Mouse (Mus musculus): ENCODE data around the gene Frrs1. TPM values are rescaled to one million over a fixed set of nuclear protein-coding genes. Genes with fewer than 3 reads are reported as not detected.
A peak's percentile ranks its signal among the peaks of the same experiment; 100 is the strongest.

Gene Frrs1
- total and polyA plus RNA-seq, 2 experiments from 2014 or later = 3.2 to 9.9 TPM

DNA sequence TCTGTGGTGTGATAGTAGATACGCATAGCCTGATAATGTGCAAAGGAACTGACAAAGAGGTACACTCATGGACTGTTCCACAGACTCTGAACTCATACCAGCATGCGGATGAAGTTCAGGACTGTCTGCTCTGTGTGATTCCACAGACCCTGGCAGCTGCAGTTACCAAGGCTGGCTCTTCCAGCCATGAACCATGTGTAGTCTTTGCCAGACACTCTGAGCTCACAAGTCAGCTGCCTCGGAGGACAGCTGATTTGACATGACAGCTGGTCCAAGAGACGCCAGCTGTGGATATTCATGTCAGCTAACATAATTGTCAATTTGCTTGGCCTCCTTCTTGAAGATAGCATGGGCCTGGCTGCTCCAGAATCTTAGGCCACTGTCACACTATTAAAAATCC, 69.7 kb downstream of the Frrs1 start:
- Histone ChIP-seq H3K4me2 (ENCODE audit: low read depth, low read length) (no peak overlapping the region), H3K4me3 (ENCODE audit: low read depth, low read length) (no peak overlapping the region), H3K9ac (replicated peaks; ENCODE audit: low read depth, low read length) (no peak overlapping the region), H3K4me1 (ENCODE audit: control insufficient read depth, insufficient read depth) (peaks cover 7% of the 10 kb centered on the region; the same call in 1 of the 2 replicates), H3K9me3 (replicated peaks; ENCODE audit: control insufficient read depth, low read length) (no peaks in the 10 kb centered on the region), H3K27ac (ENCODE audit: low read depth) (peak overlapping the region; percentile 20; the same call in 1 of the 2 replicates), H3K36me3 (replicated peaks; ENCODE audit: control insufficient read depth, insufficient read depth, low read length) (peaks cover 21% of the 10 kb centered on the region), H3K27me3 (ENCODE audit: control insufficient read depth, insufficient read depth, low read length) (no peaks in the 10 kb centered on the region)
- ATAC-seq (ENCODE audit: insufficient read depth, low read depth) = peak; percentile 60; the same call in 1 of the 2 replicates
- WGBS = 56% methylated on average over 4 of the region's 4 CpGs
- TF ChIP-seq EP300 (IDR thresholded peaks at IDR 0.05; ENCODE audit: low read depth) (no peak), CTCF (IDR thresholded peaks at IDR 0.05; ENCODE audit: low read depth) (no peak)
- no peak for DNase-seq (ENCODE audit: low spot score)

GRCm38 (mm10) chr3:116933158-116933557, 73.9 kb downstream of the Frrs1 start:
- no peak overlapping the region for H3K4me2 ChIP-seq (ENCODE audit: low read depth, low read length)
- DNase-seq (ENCODE audit: low spot score) (no peak), ATAC-seq (ENCODE audit: insufficient read depth, low read depth) (no peak)
- H3K4me3 ChIP-seq (ENCODE audit: low read depth, low read length) = no peak overlapping the region
- no peak overlapping the region for H3K27ac ChIP-seq (ENCODE audit: low read depth)
- peaks cover 7% of the 10 kb centered on the region; the same call in 1 of the 2 replicates for H3K4me1 ChIP-seq (ENCODE audit: control insufficient read depth, insufficient read depth)
- no peak overlapping the region for H3K9ac ChIP-seq (replicated peaks; ENCODE audit: low read depth, low read length)
- H3K9me3 ChIP-seq (replicated peaks; ENCODE audit: control insufficient read depth, low read length) = 0 out of 2 replicates have a peak, but pooled peaks cover 1% of the 10 kb centered on the region
- WGBS = 92% methylated on average over 1 of the region's 1 CpGs
- H3K36me3 ChIP-seq (replicated peaks; ENCODE audit: control insufficient read depth, insufficient read depth, low read length) = peaks cover 6% of the 10 kb centered on the region; the same call in 1 of the 2 replicates
- TF ChIP-seq EP300 (IDR thresholded peaks at IDR 0.05; ENCODE audit: low read depth) (no peak), CTCF (IDR thresholded peaks at IDR 0.05; ENCODE audit: low read depth) (no peak)
- no peaks in the 10 kb centered on the region for H3K27me3 ChIP-seq (ENCODE audit: control insufficient read depth, insufficient read depth, low read length)

DNA sequence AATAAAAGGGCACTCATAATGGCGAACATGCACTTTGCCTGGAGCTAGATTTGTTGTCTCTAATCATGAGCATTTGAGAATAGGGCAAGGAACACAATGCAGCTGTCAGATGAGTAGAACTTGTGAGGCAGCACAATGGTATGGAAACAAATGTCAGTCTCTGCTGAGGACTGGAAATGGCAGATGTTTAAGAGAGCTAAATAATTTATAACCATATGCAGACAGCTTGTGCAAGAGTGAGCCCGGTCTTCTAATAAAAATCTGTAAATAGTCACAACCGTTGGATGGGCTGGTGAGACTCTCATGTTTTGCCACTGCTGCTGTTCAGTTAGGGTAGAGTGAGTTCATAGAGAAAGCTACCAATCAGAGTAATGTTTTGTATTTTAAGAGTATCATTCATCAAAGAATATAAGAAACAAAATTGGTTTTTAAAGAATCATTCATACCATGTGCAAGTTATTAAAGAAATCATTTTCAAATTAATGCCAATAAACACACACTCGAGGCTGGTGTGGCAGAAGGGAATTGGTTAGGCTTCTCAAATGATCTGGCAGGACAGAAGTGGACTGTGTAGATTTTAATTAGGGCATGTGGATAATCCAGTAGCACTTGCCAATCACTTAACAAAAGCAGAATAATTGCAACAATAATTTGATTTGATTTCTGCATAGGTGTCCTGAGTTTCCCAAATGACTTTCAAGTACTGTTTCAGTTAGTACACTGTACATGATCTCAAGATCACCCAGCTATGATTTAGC, 77.8 kb downstream of the Frrs1 start:
- Histone ChIP-seq H3K9ac (replicated peaks; ENCODE audit: low read depth, low read length) (no peak overlapping the region), H3K27ac (ENCODE audit: low read depth) (no peak overlapping the region), H3K36me3 (replicated peaks; ENCODE audit: control insufficient read depth, insufficient read depth, low read length) (peaks cover 7% of the 10 kb centered on the region), H3K27me3 (ENCODE audit: control insufficient read depth, insufficient read depth, low read length) (no peaks in the 10 kb centered on the region), H3K4me3 (ENCODE audit: low read depth, low read length) (no peak overlapping the region), H3K9me3 (replicated peaks; ENCODE audit: control insufficient read depth, low read length) (0 out of 2 replicates have a peak, but pooled peaks cover 5% of the 10 kb centered on the region), H3K4me2 (ENCODE audit: low read depth, low read length) (no peak overlapping the region), H3K4me1 (ENCODE audit: control insufficient read depth, insufficient read depth) (peaks cover 11% of the 10 kb centered on the region; the same call in 1 of the 2 replicates)
- TF ChIP-seq CTCF (IDR thresholded peaks at IDR 0.05; ENCODE audit: low read depth) (no peak), EP300 (IDR thresholded peaks at IDR 0.05; ENCODE audit: low read depth) (no peak)
- DNase-seq (ENCODE audit: low spot score) = no peak
- ATAC-seq (ENCODE audit: insufficient read depth, low read depth) = no peak
- WGBS = 76% methylated on average over 4 of the region's 4 CpGs

DNA sequence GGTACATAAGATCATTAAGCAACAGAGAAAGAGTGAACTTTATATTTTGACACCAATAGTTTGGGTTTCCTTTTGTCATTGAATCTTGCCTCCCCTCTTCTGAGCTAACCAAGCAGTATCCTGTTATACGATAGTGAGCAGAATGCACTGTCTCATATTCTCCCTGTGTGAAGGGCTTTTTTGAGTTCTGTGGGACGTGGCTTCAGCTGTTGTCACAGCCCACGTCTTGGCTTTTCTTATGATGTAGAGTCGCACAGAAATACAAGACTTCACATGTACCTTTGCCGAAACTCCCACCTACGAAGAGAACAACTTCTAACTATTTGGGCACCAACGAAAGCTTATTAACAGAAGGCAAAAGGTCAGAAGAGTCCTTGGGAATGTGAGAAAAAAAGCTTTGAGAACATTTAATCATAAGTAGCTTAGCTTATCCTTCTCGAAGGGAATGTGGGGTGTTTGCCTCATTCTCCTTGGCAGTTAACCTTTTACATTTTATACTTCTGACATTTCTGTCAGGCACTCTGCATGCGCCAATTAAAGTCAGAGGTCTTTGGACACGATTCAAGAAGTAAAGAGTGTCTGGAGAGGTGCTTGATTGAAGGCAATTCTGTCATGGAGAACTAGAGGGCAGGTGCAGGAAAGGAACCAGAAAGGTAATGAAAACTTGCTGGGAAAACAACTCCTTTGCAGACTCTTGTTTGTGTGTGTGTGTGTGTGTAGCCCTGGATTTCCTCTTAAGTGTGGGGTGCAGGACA, 81.7 kb downstream of the Frrs1 start:
- TF ChIP-seq CTCF (IDR thresholded peaks at IDR 0.05; ENCODE audit: low read depth) (no peak), EP300 (IDR thresholded peaks at IDR 0.05; ENCODE audit: low read depth) (no peak)
- DNase-seq (ENCODE audit: low spot score) = peak; percentile 55
- peak; percentile 28; the same call in 1 of the 2 replicates for ATAC-seq (ENCODE audit: insufficient read depth, low read depth)
- H3K36me3 ChIP-seq (replicated peaks; ENCODE audit: control insufficient read depth, insufficient read depth, low read length) = peaks cover 7% of the 10 kb centered on the region
- 44% methylated on average over 10 of the region's 10 CpGs for WGBS
- H3K9me3 ChIP-seq (replicated peaks; ENCODE audit: control insufficient read depth, low read length) = 0 out of 2 replicates have a peak, but pooled peaks cover 5% of the 10 kb centered on the region
- no peak overlapping the region for H3K4me3 ChIP-seq (ENCODE audit: low read depth, low read length)
- H3K9ac ChIP-seq (replicated peaks; ENCODE audit: low read depth, low read length) = no peak overlapping the region; the same call in 1 of the 2 replicates
- H3K4me1 ChIP-seq (ENCODE audit: control insufficient read depth, insufficient read depth) = peaks cover 16% of the 10 kb centered on the region
- no peak overlapping the region for H3K4me2 ChIP-seq (ENCODE audit: low read depth, low read length)
- H3K27me3 ChIP-seq (ENCODE audit: control insufficient read depth, insufficient read depth, low read length) = no peaks in the 10 kb centered on the region
- peak overlapping the region; percentile 64 for H3K27ac ChIP-seq (ENCODE audit: low read depth)

DNA sequence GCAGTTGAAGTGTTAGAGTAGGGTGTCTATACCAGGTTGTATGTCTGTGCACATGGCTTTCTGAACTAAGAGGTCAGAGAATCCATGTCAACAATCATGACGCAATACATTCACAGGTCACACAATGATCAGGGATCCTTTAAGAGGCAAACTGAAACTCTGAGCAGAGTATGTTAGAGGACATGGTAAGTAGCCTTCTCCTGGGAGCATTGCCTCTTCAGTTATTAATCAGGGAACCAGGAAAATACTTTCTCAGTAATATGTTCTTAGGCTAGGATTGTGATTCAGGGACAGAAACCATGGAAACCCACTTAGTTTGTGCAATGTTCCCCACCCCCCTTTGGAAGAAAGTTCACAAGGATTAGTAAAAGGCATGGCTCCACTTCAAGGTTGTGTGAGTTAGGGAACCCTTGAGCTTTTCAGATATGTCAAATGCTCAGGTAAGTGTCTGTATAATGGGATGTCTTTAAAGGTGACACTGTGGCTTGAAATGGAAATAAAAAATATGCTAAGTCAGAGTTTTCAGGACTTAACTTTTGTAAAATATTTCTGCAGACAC, 82.4 kb downstream of the Frrs1 start:
- H3K4me2 ChIP-seq (ENCODE audit: low read depth, low read length) = no peak overlapping the region
- H3K4me1 ChIP-seq (ENCODE audit: control insufficient read depth, insufficient read depth) = peaks cover 16% of the 10 kb centered on the region
- peaks cover 10% of the 10 kb centered on the region for H3K36me3 ChIP-seq (replicated peaks; ENCODE audit: control insufficient read depth, insufficient read depth, low read length)
- H3K4me3 ChIP-seq (ENCODE audit: low read depth, low read length) = no peak overlapping the region
- ATAC-seq (ENCODE audit: insufficient read depth, low read depth) = no peak
- 0 out of 2 replicates have a peak, but pooled peaks cover 5% of the 10 kb centered on the region for H3K9me3 ChIP-seq (replicated peaks; ENCODE audit: control insufficient read depth, low read length)
- H3K27ac ChIP-seq (ENCODE audit: low read depth) = peak overlapping the region; percentile 64
- 62% methylated on average over 1 of the region's 1 CpGs for WGBS
- TF ChIP-seq CTCF (IDR thresholded peaks at IDR 0.05; ENCODE audit: low read depth) = no peak
- no peak for TF ChIP-seq EP300 (IDR thresholded peaks at IDR 0.05; ENCODE audit: low read depth)
- H3K27me3 ChIP-seq (ENCODE audit: control insufficient read depth, insufficient read depth, low read length) = no peaks in the 10 kb centered on the region
- H3K9ac ChIP-seq (replicated peaks; ENCODE audit: low read depth, low read length) = no peak overlapping the region
- no peak for DNase-seq (ENCODE audit: low spot score)

Data from heart, postnatal 0 days (tissue).